Mouse (Mus musculus) hindbrain, embryonic 11.5 days (tissue): ENCODE data around the gene Ssu72. TPM values are rescaled to one million over a fixed set of nuclear protein-coding genes. Genes with fewer than 3 reads are reported as not detected.
"Not testable (repeated sequence)": the region's sequence is repeated elsewhere in the genome, so short reads cannot be mapped to it uniquely, and the experiment has no call there.

ENCODE experiments used
- ATAC-seq: fragments of 200-750 bp; cut with Nextera tagmentation; 2 replicates; pipeline ENCODE4 v1.8.0; 2017; ENCODE audit warnings: mild to moderate bottlenecking, moderate TSS enrichment, moderate library complexity; ENCODE audit not compliant: low FRiP score
- DNase-seq: peaks from one replicate; pipeline ENCODE4 v3.0.0-alpha.2; 2015; ENCODE audit warnings: low spot score
- H3K27ac ChIP-seq: fragments of 300-500 bp; sonication (generic); 2 replicates; pipeline ENCODE4 v1.5.1; 2014; ENCODE audit warnings: mild to moderate bottlenecking, low read depth, low read length
- H3K27me3 ChIP-seq: fragments of 300-500 bp; sonication (generic); 2 replicates; pipeline ENCODE4 v1.6.1; 2014; ENCODE audit warnings: mild to moderate bottlenecking, low read length, moderate library complexity, mixed read lengths; ENCODE audit not compliant: control insufficient read depth, insufficient read depth
- H3K36me3 ChIP-seq: fragments of 300-500 bp; sonication (generic); 2 replicates; pipeline ENCODE4 v1.6.1; 2014; ENCODE audit warnings: mild to moderate bottlenecking, low read length, moderate library complexity, mixed read lengths; ENCODE audit not compliant: control insufficient read depth, insufficient read depth
- H3K4me1 ChIP-seq: fragments of 300-500 bp; sonication (generic); replicated peaks from 2 replicates; pipeline ENCODE4 v1.6.1; 2014; ENCODE audit warnings: low read length, mixed read lengths; ENCODE audit not compliant: control insufficient read depth, insufficient read depth
- H3K4me2 ChIP-seq: fragments of 300-500 bp; sonication (generic); replicated peaks from 2 replicates; pipeline ENCODE4 v1.6.1; 2014; ENCODE audit warnings: mild to moderate bottlenecking, low read depth, low read length
- H3K4me3 ChIP-seq: fragments of 300-500 bp; sonication (generic); 2 replicates; pipeline ENCODE4 v1.5.1; 2014; ENCODE audit warnings: low read depth, low read length
- H3K9ac ChIP-seq: fragments of 300-500 bp; sonication (generic); 2 replicates; pipeline ENCODE4 v1.6.1; 2014; ENCODE audit warnings: low read depth, low read length
- H3K9me3 ChIP-seq: fragments of 300-500 bp; sonication (generic); 2 replicates; pipeline ENCODE4 v1.6.1; 2016; ENCODE audit warnings: low read length; ENCODE audit not compliant: control insufficient read depth
- WGBS: fragments of 180-500 bp; shearing (Covaris S2); extraction: QIAGEN DNeasy Blood & Tissue Kit; methylation state at CpG from one replicate; pipeline ENCODE4 v1.1.7; 2014; 5-methylcytosine and 5-hydroxymethylcytosine counted together
- polyA plus RNA-seq: library from polyadenylated mRNA; unstranded; fragments of >200 nt; fragmentation: Nextera tagmentation; extraction: Ambion mirVana; gene quantifications from 2 replicates; pipeline ENCODE4 v1.2.1, GENCODE M21; 2014

Ssu72 gene
- polyA plus RNA-seq, 1 experiment from 2014 or later = 165 TPM

- Histone ChIP-seq H3K4me2 (no peak overlapping the region), H3K36me3 (no peaks in the 10 kb centered on the region), H3K9ac (no peak overlapping the region), H3K27me3 (no peaks in the 10 kb centered on the region), H3K9me3 (no peaks in the 10 kb centered on the region), H3K27ac (no peak overlapping the region), H3K4me3 (no peak overlapping the region), H3K4me1 (no peaks in the 10 kb centered on the region; the same call in 1 of the 2 replicates)
- DNase-seq (no peak), ATAC-seq (no peak)
- 59% methylated on average over 2 of the region's 2 CpGs for WGBS
Measured at GRCm38 (mm10) chr4:155672082-155672481, 32.5 kb upstream of the Ssu72 start.

- Histone ChIP-seq H3K9ac (no peak overlapping the region), H3K4me2 (no peak overlapping the region), H3K36me3 (no peaks in the 10 kb centered on the region), H3K9me3 (no peaks in the 10 kb centered on the region), H3K27me3 (no peaks in the 10 kb centered on the region), H3K27ac (no peak overlapping the region), H3K4me1 (no peaks in the 10 kb centered on the region), H3K4me3 (no peak overlapping the region)
- ATAC-seq = no peak
- no peak for DNase-seq
- WGBS = 82% methylated on average over 2 of the region's 2 CpGs
Measured at GRCm38 (mm10) chr4:155675991-155676390, 28.6 kb upstream of the Ssu72 start.

- ATAC-seq, H3K4me1 ChIP-seq, H3K27ac ChIP-seq, H3K36me3 ChIP-seq, H3K27me3 ChIP-seq, H3K4me3 ChIP-seq, H3K4me2 ChIP-seq, H3K9ac ChIP-seq, DNase-seq, H3K9me3 ChIP-seq: not testable (repeated sequence)
- 92% methylated on average over 15 of the region's 19 CpGs for WGBS
Measured at GRCm38 (mm10) chr4:155683670-155684277, 20.8 kb upstream of the Ssu72 start.

GRCm38 (mm10) chr4:155687764-155688163, 16.8 kb upstream of the Ssu72 start:
- not testable (repeated sequence) for ATAC-seq, H3K4me3 ChIP-seq, H3K27me3 ChIP-seq, H3K9me3 ChIP-seq, H3K9ac ChIP-seq, H3K4me2 ChIP-seq, DNase-seq, H3K27ac ChIP-seq, H3K36me3 ChIP-seq, H3K4me1 ChIP-seq
- WGBS = 84% methylated on average over 4 of the region's 4 CpGs

- DNase-seq (no peak), ATAC-seq (no peak)
- Histone ChIP-seq H3K27ac (no peak overlapping the region), H3K4me2 (no peak overlapping the region), H3K4me3 (no peak overlapping the region), H3K36me3 (no peaks in the 10 kb centered on the region), H3K27me3 (peaks cover 10% of the 10 kb centered on the region), H3K4me1 (no peaks in the 10 kb centered on the region; the same call in 1 of the 2 replicates), H3K9me3 (no peaks in the 10 kb centered on the region), H3K9ac (no peak overlapping the region)
- whole genome bisulfite sequencing = 81% methylated on average over 12 of the region's 12 CpGs
Measured at GRCm38 (mm10) chr4:155690571-155691375, 13.8 kb upstream of the Ssu72 start.

GRCm38 (mm10) chr4:155692421-155692820, 12.2 kb upstream of the Ssu72 start:
- Histone ChIP-seq H3K4me2 (no peak overlapping the region), H3K27ac (no peak overlapping the region), H3K9me3 (no peaks in the 10 kb centered on the region), H3K4me3 (no peak overlapping the region), H3K4me1 (no peaks in the 10 kb centered on the region; the same call in 1 of the 2 replicates), H3K9ac (no peak overlapping the region), H3K36me3 (no peaks in the 10 kb centered on the region), H3K27me3 (peaks cover 12% of the 10 kb centered on the region)
- WGBS = 95% methylated on average over 3 of the region's 3 CpGs
- DNase-seq = no peak
- ATAC-seq = no peak

- Histone ChIP-seq H3K4me1 (no peaks in the 10 kb centered on the region; the same call in 1 of the 2 replicates), H3K4me2 (peak within 1 kb of the TSS; percentile 93), H3K36me3 (no peaks in the 10 kb centered on the region), H3K9me3 (no peaks in the 10 kb centered on the region), H3K9ac (peak within 1 kb of the TSS; percentile 80), H3K27me3 (peaks cover 12% of the 10 kb centered on the region), H3K27ac (peak within 1 kb of the TSS; percentile 69; the same call in 1 of the 2 replicates), H3K4me3 (peak within 1 kb of the TSS; percentile 67)
- WGBS = under 1% methylated on average over 24 of the region's 47 CpGs
- DNase-seq = peak; percentile 80
- ATAC-seq = peak; percentile 83
Measured at GRCm38 (mm10) chr4:155694111-155694481, 10.5 kb upstream of the Ssu72 start, which contains the start of gene Fndc10. Fndc10 (plus strand) TSS chr4:155694342.

GRCm38 (mm10) chr4:155694482-155695401, 9.9 kb upstream of the Ssu72 start:
- H3K27ac ChIP-seq = peak overlapping the region; percentile 69; the same call in 1 of the 2 replicates
- H3K9ac ChIP-seq = peak overlapping the region; percentile 80
- H3K27me3 ChIP-seq = peaks cover 12% of the 10 kb centered on the region
- WGBS = 1% methylated on average over 78 of the region's 92 CpGs
- peak overlapping the region; percentile 93 for H3K4me2 ChIP-seq
- DNase-seq (peak; percentile 76), ATAC-seq (peak; percentile 69; the same call in 1 of the 2 replicates)
- H3K4me3 ChIP-seq = peak overlapping the region; percentile 67
- no peaks in the 10 kb centered on the region; the same call in 1 of the 2 replicates for H3K4me1 ChIP-seq
- H3K36me3 ChIP-seq = no peaks in the 10 kb centered on the region
- no peaks in the 10 kb centered on the region for H3K9me3 ChIP-seq
